Mouse (Mus musculus) gastrocnemius, postnatal 14 days (tissue): Measurements from ENCODE around the gene Tm4sf5. TPM values are rescaled to one million over a fixed set of nuclear protein-coding genes. Genes with fewer than 3 reads are reported as not detected.
"Not testable (repeated sequence)": the region's sequence is repeated elsewhere in the genome, so short reads cannot be mapped to it uniquely, and the experiment has no call there.

Experiments used
- DNase-seq: peaks from one replicate; pipeline ENCODE4 v3.0.0; 2021; ENCODE audit warnings: mixed read lengths
- intact Hi-C: fragments of 180-260 bp; cut with DNase I; formaldehyde crosslinking; loops from one replicate; pipeline ENCODE4 v1.15.1; 2025; ENCODE audit warnings: low total_unique reads
- total RNA-seq, 2 experiments: library from RNA; stranded (reverse); gene quantifications; 2 replicates each; pipeline ENCODE4 v1.2.3; 2021

The Tm4sf5 gene
- total RNA-seq, 2 experiments from 2014 or later = not detected

- not testable (repeated sequence) for DNase-seq
- intact Hi-C loops = loop anchor here (5.0 kb wide), 1 partner anchor 76 kb away; no protein-coding TSS in a partner anchor
These were observed 26.0 kb downstream of the Tm4sf5 start for GRCm38 (mm10) chr11:70531065-70531464.

- intact Hi-C loops = loop anchor here (5.0 kb wide), 1 partner anchor 74 kb away; no protein-coding TSS in a partner anchor
These were observed 27.8 kb downstream of the Tm4sf5 start, which contains the start of gene Gm40193 for GRCm38 (mm10) chr11:70532839-70533238. Gene Gm40193 (minus strand): TSS chr11:70532939.

DNA sequence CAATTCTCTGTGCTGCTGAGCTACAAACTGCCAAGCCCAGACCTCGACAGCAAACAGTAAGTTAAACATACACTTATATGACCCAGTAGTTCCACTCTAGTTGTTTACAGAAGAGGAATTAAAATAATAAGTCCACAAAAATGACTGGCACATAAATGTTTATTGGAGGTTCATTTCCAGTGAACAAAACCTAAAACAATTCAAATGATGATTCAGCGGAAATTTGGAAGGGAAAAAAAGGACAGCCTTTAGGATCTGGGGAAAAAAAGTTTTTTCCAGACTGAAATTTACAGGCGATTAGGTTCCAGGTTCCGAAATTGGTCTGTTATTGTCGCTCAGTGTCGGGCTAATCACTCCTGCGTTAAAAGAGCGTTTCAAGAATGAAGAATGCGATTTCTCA lies 34.4 kb downstream of the Tm4sf5 start:
- intact Hi-C loops = no loop called here
- DNase-seq = no peak

More at GRCm38 (mm10) chr11:70532839-70533238, 27.8 kb downstream of the Tm4sf5 start, which contains the start of gene Gm40193:
- no peak for DNase-seq

GRCm38 (mm10) chr11:70539877-70540587 lies 35.0 kb downstream of the Tm4sf5 start, which contains the start of gene Pld2:
Gene Pld2 (plus strand): TSS chr11:70540064.
- intact Hi-C loops = no loop called here
- DNase-seq = peak; percentile 90

DNA sequence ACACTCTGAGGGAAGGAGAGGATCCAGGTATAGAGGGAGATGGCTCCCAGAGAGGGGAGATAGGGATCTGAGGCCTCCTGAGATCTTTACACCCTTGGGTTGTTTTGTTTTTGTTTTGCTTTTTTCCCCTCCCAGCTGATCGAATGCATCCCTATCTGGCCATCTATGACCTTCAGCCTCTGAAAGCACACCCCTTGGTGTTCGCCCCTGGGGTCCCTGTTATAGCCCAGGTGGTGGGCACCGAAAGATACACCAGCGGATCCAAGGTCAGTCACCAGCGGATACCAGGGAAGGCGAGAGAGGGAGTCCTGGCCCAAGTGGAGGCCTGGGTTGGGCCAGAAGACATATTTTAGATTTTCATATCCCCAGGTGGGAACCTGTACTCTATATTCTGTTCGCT lies 35.9 kb downstream of the Tm4sf5 start:
- no peak for DNase-seq
- intact Hi-C loops = no loop called here

DNA sequence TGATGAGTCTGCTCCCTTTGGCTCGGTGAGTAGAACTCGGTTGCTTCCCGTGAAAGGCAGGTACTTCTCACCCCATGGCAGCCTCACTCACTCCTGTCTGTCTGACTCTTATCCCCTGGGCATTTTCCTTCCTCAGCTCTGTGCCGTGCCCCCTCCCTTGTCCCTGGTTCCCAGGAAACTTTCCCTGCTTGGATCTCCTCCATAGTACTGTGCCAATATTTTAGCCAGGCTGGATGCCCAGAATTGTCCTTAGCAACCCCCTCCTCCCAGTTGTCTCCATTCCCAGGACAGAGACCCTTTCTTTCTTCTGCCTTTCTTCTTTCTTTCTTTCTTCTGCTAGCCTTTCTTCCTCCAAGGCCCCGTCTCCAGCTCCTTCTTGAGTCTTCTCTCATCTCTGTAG lies 36.4 kb downstream of the Tm4sf5 start:
- intact Hi-C loops = no loop called here
- no peak for DNase-seq

DNA sequence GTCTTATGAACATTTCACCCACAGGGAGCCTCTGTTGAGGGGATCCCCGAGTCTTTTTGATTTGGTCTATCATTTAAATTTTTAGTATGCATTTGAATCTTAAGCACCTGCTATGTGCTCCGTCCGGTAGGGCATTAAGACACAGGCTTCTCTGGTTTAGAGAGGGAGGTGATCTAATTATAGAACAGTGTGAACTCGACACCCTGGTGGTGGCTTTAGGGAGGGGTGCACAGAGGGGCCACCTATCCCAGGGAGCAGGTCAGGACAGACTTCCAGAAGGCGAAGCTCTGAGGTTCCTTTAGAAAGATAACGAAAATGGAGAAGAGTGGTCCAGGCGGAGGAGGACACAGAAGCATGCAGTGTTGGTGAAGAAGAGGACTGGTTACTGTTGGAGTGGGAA lies 39.5 kb downstream of the Tm4sf5 start:
- no peak for DNase-seq

DNA sequence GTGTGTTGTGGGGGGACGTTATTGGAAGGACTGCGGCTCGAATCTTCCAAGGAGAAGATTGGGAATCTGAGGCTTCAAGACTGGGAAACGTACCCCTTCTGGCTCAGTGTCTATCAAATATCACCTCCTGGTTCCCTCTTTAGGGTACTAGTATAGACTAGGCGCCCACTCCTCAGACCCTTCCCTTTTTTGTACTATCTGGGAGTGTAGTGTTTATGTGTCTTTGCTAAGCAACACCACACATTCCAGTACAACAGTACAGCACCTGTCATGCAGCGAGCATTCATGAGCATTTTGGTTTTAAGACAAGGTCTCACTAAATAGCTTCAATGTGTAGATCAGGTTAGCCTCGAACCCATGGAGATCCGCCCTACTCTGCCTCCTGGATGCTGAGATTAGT lies 46.5 kb downstream of the Tm4sf5 start:
- intact Hi-C loops = no loop called here
- no peak for DNase-seq

More for the DNA sequence above, 39.5 kb downstream of the Tm4sf5 start:
- intact Hi-C loops = no loop called here

- no peak for DNase-seq
- intact Hi-C loops = no loop called here
These were observed 48.9 kb downstream of the Tm4sf5 start for GRCm38 (mm10) chr11:70553940-70554339.

DNA sequence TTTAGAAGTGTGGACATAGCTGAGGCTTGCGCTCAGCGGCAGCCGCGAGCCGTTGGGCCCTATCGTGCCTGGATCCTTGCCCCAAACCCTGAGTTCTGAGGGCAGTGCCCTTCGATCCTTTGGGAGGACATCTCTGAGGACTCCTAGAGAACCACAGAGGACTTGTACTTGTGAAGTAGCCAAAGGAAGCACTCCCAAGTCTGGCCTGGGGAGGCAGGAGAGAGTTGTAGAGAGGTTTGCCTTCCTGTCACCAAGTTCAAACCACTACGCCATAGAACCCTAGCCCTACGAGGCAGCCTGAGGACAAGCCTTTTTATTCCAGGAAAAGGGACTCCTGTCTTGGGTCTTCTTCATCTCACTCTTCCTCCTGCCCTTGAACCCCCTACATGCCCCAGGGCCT lies 52.5 kb downstream of the Tm4sf5 start:
- DNase-seq = no peak
- intact Hi-C loops = no loop called here

Other genes with a start within 250 kb of the Tm4sf5 start
- 1 to 10 TPM in 1 of 2 experiments, under 1 TPM in 1; 1.00 to 1.2 TPM for gene Alox12, start 249.9 kb upstream of the Tm4sf5 start, total RNA-seq
- gene Alox12e, start 182.6 kb upstream of the Tm4sf5 start, total RNA-seq = under 1 TPM in 1 of 2 experiments, not detected in 1; 0.09 TPM
- not detected for gene Alox15, start 153.2 kb upstream of the Tm4sf5 start, total RNA-seq
- gene Pelp1, start 95.2 kb upstream of the Tm4sf5 start, total RNA-seq = 10 to 100 TPM; 14.9 to 18.6 TPM
- gene Arrb2, start 72.6 kb upstream of the Tm4sf5 start, total RNA-seq = 1 to 10 TPM; 8.3 to 9.7 TPM
- 1 to 10 TPM; 6.2 to 6.5 TPM for gene Med11, start 53.3 kb upstream of the Tm4sf5 start, total RNA-seq
- gene Zmynd15, start 45.8 kb upstream of the Tm4sf5 start, total RNA-seq = under 1 TPM; 0.31 to 0.84 TPM
- gene Cxcl16, start 45.3 kb upstream of the Tm4sf5 start, total RNA-seq = 1 to 10 TPM; 2.6 to 3.1 TPM
- gene Vmo1, start 9.4 kb downstream of the Tm4sf5 start, total RNA-seq = not detected
- not detected for gene Gltpd2, start 14.0 kb downstream of the Tm4sf5 start, total RNA-seq
- gene Psmb6, start 20.1 kb downstream of the Tm4sf5 start, total RNA-seq = 100 to 1,000 TPM; 292 to 301 TPM
- not detected for gene Gm40193, start 27.7 kb downstream of the Tm4sf5 start, total RNA-seq
- 10 to 100 TPM; 15.9 to 17.1 TPM for gene Pld2, start 34.8 kb downstream of the Tm4sf5 start, total RNA-seq
- gene Mink1, start 57.6 kb downstream of the Tm4sf5 start, total RNA-seq = 10 to 100 TPM; 26.1 to 27.7 TPM
- gene 4930544D05Rik, start 110.6 kb downstream of the Tm4sf5 start, total RNA-seq = not detected
- 10 to 100 TPM; 38.7 to 39.4 TPM for gene Chrne, start 114.0 kb downstream of the Tm4sf5 start, total RNA-seq
- under 1 TPM in 1 of 2 experiments, not detected in 1; 0.08 TPM for gene Gp1ba, start 133.9 kb downstream of the Tm4sf5 start, total RNA-seq
- gene Rnf167, start 142.0 kb downstream of the Tm4sf5 start, total RNA-seq = 10 to 100 TPM; 34.9 to 35.7 TPM
- gene Slc25a11, start 142.2 kb downstream of the Tm4sf5 start, total RNA-seq = 100 to 1,000 TPM; 278 to 315 TPM
- gene Pfn1, start 149.4 kb downstream of the Tm4sf5 start, total RNA-seq = 100 to 1,000 TPM; 340 to 388 TPM
- 1,000 to 10,000 TPM; 6,763 to 7,262 TPM for gene Eno3, start 152.0 kb downstream of the Tm4sf5 start, total RNA-seq
- gene Spag7, start 164.2 kb downstream of the Tm4sf5 start, total RNA-seq = 100 to 1,000 TPM; 117 to 122 TPM
- 10 to 100 TPM; 21.2 to 25.5 TPM for gene Camta2, start 182.9 kb downstream of the Tm4sf5 start, total RNA-seq
- 1 to 10 TPM; 2.5 to 3.3 TPM for gene Inca1, start 194.9 kb downstream of the Tm4sf5 start, total RNA-seq
- 100 to 1,000 TPM; 216 to 226 TPM for gene Kif1c, start 195.3 kb downstream of the Tm4sf5 start, total RNA-seq